In the genomic region with DNA sequence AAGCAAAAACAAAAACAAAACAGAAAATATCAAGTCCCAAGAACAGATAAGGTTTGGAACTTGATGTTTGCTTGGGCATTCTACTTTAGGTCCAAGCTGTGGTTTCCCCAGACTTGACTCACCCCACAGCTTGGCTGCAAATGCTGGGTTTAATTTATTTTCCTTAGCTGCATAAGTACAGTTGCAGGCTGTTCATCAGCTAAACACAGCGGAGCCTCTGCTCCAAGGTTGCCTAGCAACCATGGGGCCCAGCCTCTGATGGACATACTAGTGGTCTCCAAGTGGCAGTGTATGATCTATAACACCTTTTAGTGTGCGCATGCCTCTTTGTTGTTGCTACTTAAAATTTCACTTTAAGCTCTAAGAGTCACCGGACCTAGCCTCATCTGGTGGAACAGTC, we compare ENCODE assay signal across 17 mouse cellular contexts. TPM values are rescaled to one million over a fixed set of nuclear protein-coding genes. Genes with fewer than 3 reads are reported as not detected.
DNase-seq lines count a peak whose midpoint lies in the region; ATAC-seq lines count a peak whose summit lies in the region.
"Had no signal": no experiment of that assay in that cellular context is flagged by ENCODE, and none has a peak within 500 bp of the region (broad histone marks: within the 10 kb centered on the region; RNA-seq: fewer than 3 reads in every experiment).

No protein-coding gene starts in this region.

- peaks cover 2% of the 10 kb centered on the region; the same call in 1 of the 2 replicates for H3K4me1 ChIP-seq in midbrain, embryonic 11.5 days (ENCODE audit: control insufficient read depth, insufficient read depth, low read length)
- peaks cover 28% of the 10 kb centered on the region for H3K4me1 ChIP-seq in midbrain, embryonic 10.5 days
- peaks cover 12% of the 10 kb centered on the region; the same call in 1 of the 2 replicates for H3K4me1 ChIP-seq in forebrain, embryonic 14.5 days (ENCODE audit: control insufficient read depth, insufficient read depth, low read length)
- no peaks in the 10 kb centered on the region for H3K4me1 ChIP-seq in intestine, embryonic 15.5 days (replicated peaks)
- H3K4me1 ChIP-seq in neural tube, embryonic 15.5 days: peaks cover 38% of the 10 kb centered on the region
- H3K4me1 ChIP-seq: liver, embryonic 15.5 days; megakaryocyte, embryonic 14.5 days had no signal

- no peak overlapping the region for H3K9ac ChIP-seq in midbrain, embryonic 11.5 days (ENCODE audit: low read length)
- no peak overlapping the region for H3K9ac ChIP-seq in forebrain, embryonic 14.5 days (ENCODE audit: low read length)
- no peak overlapping the region for H3K9ac ChIP-seq in intestine, embryonic 15.5 days
- H3K9ac ChIP-seq in neural tube, embryonic 15.5 days (replicated peaks): no peak overlapping the region
- H3K9ac ChIP-seq: liver, embryonic 15.5 days had no signal

- no peak overlapping the region for H3K4me3 ChIP-seq in midbrain, embryonic 11.5 days (ENCODE audit: low read depth, low read length)
- no peak overlapping the region for H3K4me3 ChIP-seq in midbrain, embryonic 10.5 days
- no peak overlapping the region for H3K4me3 ChIP-seq in forebrain, embryonic 14.5 days (ENCODE audit: low read depth, low read length)
- H3K4me3 ChIP-seq in intestine, embryonic 15.5 days (replicated peaks): no peak overlapping the region
- no peak overlapping the region for H3K4me3 ChIP-seq in neural tube, embryonic 15.5 days (replicated peaks)
- H3K4me3 ChIP-seq: liver, embryonic 15.5 days; megakaryocyte, embryonic 14.5 days had no signal

- H3K27ac ChIP-seq in midbrain, embryonic 11.5 days (ENCODE audit: low read depth, low read length): no peak overlapping the region
- H3K27ac ChIP-seq in midbrain, embryonic 10.5 days (replicated peaks): no peak overlapping the region
- H3K27ac ChIP-seq in forebrain, embryonic 14.5 days (ENCODE audit: low read depth, low read length): peak overlapping the region; percentile 28; the same call in 1 of the 2 replicates
- no peak overlapping the region for H3K27ac ChIP-seq in intestine, embryonic 15.5 days
- peak overlapping the region; percentile 69 for H3K27ac ChIP-seq in neural tube, embryonic 15.5 days (replicated peaks)
- H3K27ac ChIP-seq: kidney, postnatal 0 days; liver, embryonic 15.5 days had no signal

- 0 out of 2 replicates have a peak, but pooled peaks have one; percentile 54 for ATAC-seq in midbrain, embryonic 11.5 days (ENCODE audit: low FRiP score)
- ATAC-seq in forebrain, embryonic 14.5 days: peak; percentile 46; the same call in 1 of the 2 replicates
- ATAC-seq in intestine, embryonic 15.5 days: peak; percentile 77
- 0 out of 2 replicates have a peak, but pooled peaks have one; percentile 28 for ATAC-seq in neural tube, embryonic 15.5 days (ENCODE audit: low FRiP score)
- ATAC-seq in activated CD4-positive, CD25-positive, alpha-beta regulatory T cell, adult 4 months: no peak

- WGBS in midbrain, embryonic 11.5 days: 78% methylated on average over 3 of the region's 3 CpGs
- WGBS in midbrain, embryonic 10.5 days: 88% methylated on average over 3 of the region's 3 CpGs
- WGBS in forebrain, embryonic 14.5 days: 47% methylated on average over 3 of the region's 3 CpGs
- 35% methylated on average over 3 of the region's 3 CpGs for WGBS in intestine, embryonic 15.5 days
- 28% methylated on average over 3 of the region's 3 CpGs for WGBS in neural tube, embryonic 15.5 days

- H3K27me3 ChIP-seq in midbrain, embryonic 11.5 days (ENCODE audit: control insufficient read depth, insufficient read depth, low read length): no peaks in the 10 kb centered on the region
- H3K27me3 ChIP-seq in midbrain, embryonic 10.5 days (ENCODE audit: low read depth, poor library complexity, severe bottlenecking): no peaks in the 10 kb centered on the region
- no peaks in the 10 kb centered on the region for H3K27me3 ChIP-seq in forebrain, embryonic 14.5 days (replicated peaks; ENCODE audit: control insufficient read depth, insufficient read depth, low read length)
- H3K27me3 ChIP-seq in intestine, embryonic 15.5 days (replicated peaks): no peaks in the 10 kb centered on the region
- H3K27me3 ChIP-seq in neural tube, embryonic 15.5 days (replicated peaks): no peaks in the 10 kb centered on the region

- no peak overlapping the region for H3K4me2 ChIP-seq in midbrain, embryonic 11.5 days
- no peak overlapping the region for H3K4me2 ChIP-seq in forebrain, embryonic 14.5 days (ENCODE audit: low read length)
- H3K4me2 ChIP-seq in intestine, embryonic 15.5 days (replicated peaks): no peak overlapping the region
- H3K4me2 ChIP-seq in neural tube, embryonic 15.5 days: no peak overlapping the region
- H3K4me2 ChIP-seq: liver, embryonic 15.5 days had no signal

- no peak for DNase-seq in midbrain, embryonic 11.5 days (ENCODE audit: low spot score, missing footprints)
- no peak for DNase-seq in midbrain, embryonic 10.5 days (ENCODE audit: low spot score)
- DNase-seq in forebrain, embryonic 14.5 days (ENCODE audit: low spot score): peak; percentile 76
- no peak for DNase-seq in right cerebral cortex, postnatal 4 days
- no peak for DNase-seq in layer of hippocampus, adult 8-10 months (ENCODE audit: low spot score in 2 of 2)
- DNase-seq: adrenal gland, postnatal 36 days; cerebellum, adult 18-20 months; gastrocnemius, postnatal 36 days; thymus, postnatal 36 days had no signal

- H3K9me3 ChIP-seq in midbrain, embryonic 11.5 days (ENCODE audit: control insufficient read depth, low read length): no peaks in the 10 kb centered on the region
- H3K9me3 ChIP-seq in midbrain, embryonic 10.5 days (replicated peaks): no peaks in the 10 kb centered on the region
- no peaks in the 10 kb centered on the region for H3K9me3 ChIP-seq in forebrain, embryonic 14.5 days (replicated peaks; ENCODE audit: control insufficient read depth, low read length)
- no peaks in the 10 kb centered on the region for H3K9me3 ChIP-seq in intestine, embryonic 15.5 days
- H3K9me3 ChIP-seq in neural tube, embryonic 15.5 days (replicated peaks): no peaks in the 10 kb centered on the region
- H3K9me3 ChIP-seq: liver, embryonic 15.5 days had no signal

- H3K36me3 ChIP-seq in midbrain, embryonic 11.5 days (ENCODE audit: control insufficient read depth, insufficient read depth, low read length): no peaks in the 10 kb centered on the region
- H3K36me3 ChIP-seq in midbrain, embryonic 10.5 days: no peaks in the 10 kb centered on the region
- no peaks in the 10 kb centered on the region for H3K36me3 ChIP-seq in forebrain, embryonic 14.5 days (ENCODE audit: control insufficient read depth, insufficient read depth, low read length)
- H3K36me3 ChIP-seq in intestine, embryonic 15.5 days: no peaks in the 10 kb centered on the region
- H3K36me3 ChIP-seq in neural tube, embryonic 15.5 days: no peaks in the 10 kb centered on the region
- H3K36me3 ChIP-seq: liver, embryonic 15.5 days had no signal

RNA-seq across cellular contexts. Expression of gene Gast, which starts 1.5 kb away (rescaled TPM):
- polyA plus RNA-seq in midbrain, embryonic 11.5 days (2014; fragmentation: Nextera tagmentation; extraction: Ambion mirVana): 0.68 and 0.79 TPM in 2 replicates
- polyA plus RNA-seq in midbrain, embryonic 10.5 days (2016; fragmentation: Nextera tagmentation; extraction: Ambion mirVana): 0.56 TPM in 1 of 2 replicates, not detected in the other
- polyA plus RNA-seq in forebrain, embryonic 14.5 days (2014; fragmentation: Nextera tagmentation; extraction: Ambion mirVana): 0.43 and 0.93 TPM in 2 replicates
- 2.1 and 2.4 TPM in 2 replicates for polyA plus RNA-seq in intestine, embryonic 15.5 days (2015; fragmentation: Nextera tagmentation; extraction: Ambion mirVana)
- polyA plus RNA-seq in neural tube, embryonic 15.5 days (2015; fragmentation: Nextera tagmentation; extraction: Ambion mirVana): 0.75 TPM in 1 of 2 replicates, not detected in the other
- not detected for total RNA-seq in layer of hippocampus, adult 8-10 months (2022)
- polyA plus RNA-seq in activated CD4-positive, CD25-positive, alpha-beta regulatory T cell, adult 4 months (2017; shearing (Covaris generic)): not detected
- total RNA-seq: adrenal gland, postnatal 36 days; gastrocnemius, postnatal 36 days; left cerebral cortex, postnatal 10 days had no signal
- polyA plus RNA-seq: heart, postnatal 0 days; kidney, postnatal 0 days; liver, embryonic 15.5 days had no signal

RNA-seq across cellular contexts. Expression of gene Eif1, which starts 16.0 kb away (rescaled TPM):
- 1,701 and 1,853 TPM in 2 replicates for polyA plus RNA-seq in midbrain, embryonic 11.5 days (2014; fragmentation: Nextera tagmentation; extraction: Ambion mirVana)
- 1,709 and 1,814 TPM in 2 replicates for polyA plus RNA-seq in midbrain, embryonic 10.5 days (2016; fragmentation: Nextera tagmentation; extraction: Ambion mirVana)
- polyA plus RNA-seq in forebrain, embryonic 14.5 days (2014; fragmentation: Nextera tagmentation; extraction: Ambion mirVana): 1,289 and 1,493 TPM in 2 replicates
- 1,793 and 1,952 TPM in 2 replicates for polyA plus RNA-seq in intestine, embryonic 15.5 days (2015; fragmentation: Nextera tagmentation; extraction: Ambion mirVana)
- polyA plus RNA-seq in neural tube, embryonic 15.5 days (2015; fragmentation: Nextera tagmentation; extraction: Ambion mirVana): 1,270 and 1,336 TPM in 2 replicates
- 100 to 1,000 TPM; 732 to 782 (median 741) TPM for total RNA-seq in layer of hippocampus, adult 8-10 months (2022)
- 1,000 to 10,000 TPM; 1,765 to 2,357 TPM for polyA plus RNA-seq in activated CD4-positive, CD25-positive, alpha-beta regulatory T cell, adult 4 months (2017; shearing (Covaris generic))

RNA-seq across cellular contexts. Expression of gene Hap1, which starts 20.2 kb away (rescaled TPM):
- 16.4 TPM in 2 replicates for polyA plus RNA-seq in midbrain, embryonic 11.5 days (2014; fragmentation: Nextera tagmentation; extraction: Ambion mirVana)
- polyA plus RNA-seq in midbrain, embryonic 10.5 days (2016; fragmentation: Nextera tagmentation; extraction: Ambion mirVana): 36.6 and 40.2 TPM in 2 replicates
- polyA plus RNA-seq in forebrain, embryonic 14.5 days (2014; fragmentation: Nextera tagmentation; extraction: Ambion mirVana): 55.1 and 81.9 TPM in 2 replicates
- polyA plus RNA-seq in intestine, embryonic 15.5 days (2015; fragmentation: Nextera tagmentation; extraction: Ambion mirVana): 13.9 and 15.5 TPM in 2 replicates
- polyA plus RNA-seq in neural tube, embryonic 15.5 days (2015; fragmentation: Nextera tagmentation; extraction: Ambion mirVana): 233 and 264 TPM in 2 replicates
- total RNA-seq in layer of hippocampus, adult 8-10 months (2022): 100 to 1,000 TPM; 164 to 201 (median 183) TPM
- polyA plus RNA-seq in activated CD4-positive, CD25-positive, alpha-beta regulatory T cell, adult 4 months (2017; shearing (Covaris generic)): under 1 TPM in 1 of 2 experiments, not detected in 1; 0.87 TPM

Comparison
In these comparisons a context has a peak if more than half of its experiments do, and no peak if none do; other contexts are left out.
1. H3K27ac ChIP-seq: peak in forebrain, embryonic 14.5 days (single experiment) and neural tube, embryonic 15.5 days (single experiment); none in midbrain, embryonic 11.5 days (single experiment), midbrain, embryonic 10.5 days (single experiment) and intestine, embryonic 15.5 days (single experiment).